Mouse (Mus musculus): ENCODE results near the gene Pkd1l1.

The Pkd1l1 gene

GRCm38 (mm10) chr11:8973166-8973565 is at the start of gene Pkd1l1:
Gene Pkd1l1 (minus strand): TSS chr11:8973266.
- no peak for DNase-seq (ENCODE audit: low spot score)

- no peak for DNase-seq (ENCODE audit: low spot score)
Measured at GRCm38 (mm10) chr11:9020207-9020606, 47.1 kb upstream of the Pkd1l1 start.

- DNase-seq (ENCODE audit: low spot score): no peak
Measured at GRCm38 (mm10) chr11:9018491-9019267, 45.6 kb upstream of the Pkd1l1 start.

- DNase-seq (ENCODE audit: low spot score): no peak
Measured at GRCm38 (mm10) chr11:9014740-9015139, 41.7 kb upstream of the Pkd1l1 start.

- no peak for DNase-seq (ENCODE audit: low spot score)
Measured at GRCm38 (mm10) chr11:9011348-9011747, 38.3 kb upstream of the Pkd1l1 start.

- peak; percentile 39 for DNase-seq (ENCODE audit: low spot score)
Measured at GRCm38 (mm10) chr11:9010853-9011339, 37.8 kb upstream of the Pkd1l1 start, which contains the start of gene Hus1. Gene Hus1 (minus strand): TSS chr11:9011191.

- DNase-seq (ENCODE audit: low spot score): no peak
Measured at GRCm38 (mm10) chr11:9010416-9010815, 37.4 kb upstream of the Pkd1l1 start.

DNA sequence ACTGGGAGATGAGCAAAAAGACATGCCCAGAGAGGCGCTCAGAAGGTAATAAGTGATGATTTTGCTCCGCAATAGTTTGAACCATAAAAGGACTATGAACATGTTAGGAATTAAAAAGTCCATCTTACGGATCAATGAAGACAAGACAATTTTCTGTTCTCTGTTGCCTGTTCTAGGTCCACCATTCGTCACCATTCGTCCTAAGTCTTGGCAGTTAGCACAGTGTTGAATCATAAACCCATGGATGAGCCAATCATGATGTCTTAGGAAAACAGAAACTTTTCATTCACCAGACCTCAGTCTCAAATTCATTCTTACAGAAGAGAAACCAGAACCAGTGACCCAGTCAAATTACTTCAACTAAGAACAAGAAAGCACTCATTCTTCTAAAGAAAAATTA is 35.7 kb upstream of the Pkd1l1 start:
- DNase-seq (ENCODE audit: low spot score): no peak

DNA sequence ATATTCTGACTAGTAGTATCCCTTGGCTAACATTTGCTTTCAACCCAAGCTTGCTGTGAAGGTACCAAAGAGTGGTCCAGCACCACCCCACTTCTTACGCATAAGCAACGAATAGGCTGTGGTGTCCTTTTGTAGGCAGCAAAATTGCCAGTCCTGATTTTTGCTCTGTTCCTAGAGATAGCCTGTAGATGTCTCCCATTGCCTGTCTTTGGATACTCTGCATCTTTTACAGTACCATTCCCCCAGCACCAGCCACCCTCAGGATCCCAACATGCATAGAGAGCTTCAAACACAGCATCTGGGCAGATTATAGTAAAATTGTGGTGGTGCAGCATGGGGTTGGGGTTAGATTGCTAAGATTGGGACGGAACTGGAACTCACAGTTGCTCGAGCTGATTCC is 15.0 kb upstream of the Pkd1l1 start:
- no peak for DNase-seq (ENCODE audit: low spot score)

- DNase-seq (ENCODE audit: low spot score): no peak
Measured at GRCm38 (mm10) chr11:8986058-8986457, 13.0 kb upstream of the Pkd1l1 start.

GRCm38 (mm10) chr11:8983237-8983861 is 10.3 kb upstream of the Pkd1l1 start:
- peak; percentile 40 for DNase-seq (ENCODE audit: low spot score)

- DNase-seq (ENCODE audit: low spot score): no peak
Measured at GRCm38 (mm10) chr11:8978154-8978553, 5.1 kb upstream of the Pkd1l1 start.

GRCm38 (mm10) chr11:8972093-8972492 is 973 bp downstream of the Pkd1l1 start:
- DNase-seq (ENCODE audit: low spot score): no peak

DNA sequence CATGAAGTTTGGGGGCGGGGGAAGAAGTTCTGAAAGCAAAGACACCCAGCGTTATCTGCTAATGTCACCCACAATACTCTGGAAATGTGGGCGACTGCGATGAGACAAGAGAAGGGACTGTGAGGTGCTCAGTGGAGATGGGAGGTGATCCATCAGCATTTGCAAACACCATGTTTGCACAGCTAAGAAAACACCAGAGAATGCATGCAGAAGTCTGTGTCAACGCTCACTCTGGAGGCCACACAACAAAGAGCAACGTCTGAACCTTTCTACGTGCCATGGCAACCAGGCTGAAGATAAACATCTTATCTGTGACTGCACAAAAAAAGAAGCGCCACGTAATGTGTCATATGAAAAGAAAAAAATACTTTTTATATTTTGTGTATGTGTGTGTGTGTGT is 2.6 kb downstream of the Pkd1l1 start:
- DNase-seq (ENCODE audit: low spot score): no peak

DNA sequence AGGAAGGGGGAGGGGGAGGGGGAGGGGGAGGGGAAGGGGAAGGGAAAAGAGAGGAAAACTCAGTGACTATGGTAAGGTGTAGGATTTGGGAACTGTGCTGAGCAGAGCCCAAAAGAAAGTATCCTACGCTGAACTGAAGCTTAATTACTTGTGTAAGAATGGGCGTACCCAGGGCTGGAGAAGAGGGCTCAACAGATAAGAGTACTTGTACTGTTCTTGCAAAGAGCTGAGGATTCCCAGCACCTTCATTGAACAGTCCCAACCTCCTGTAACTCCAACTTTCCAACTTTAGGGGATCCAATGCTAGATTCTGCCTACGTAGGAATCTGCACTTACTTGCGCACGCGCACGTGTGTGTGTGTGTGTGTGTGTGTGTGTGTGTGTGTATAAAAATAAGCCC is 5.0 kb downstream of the Pkd1l1 start:
- DNase-seq (ENCODE audit: low spot score): no peak

GRCm38 (mm10) chr11:8958572-8958971 is 14.5 kb downstream of the Pkd1l1 start:
- DNase-seq (ENCODE audit: low spot score): peak; percentile 10

GRCm38 (mm10) chr11:8958108-8958507 is 15.0 kb downstream of the Pkd1l1 start:
- DNase-seq (ENCODE audit: low spot score): no peak

- DNase-seq (ENCODE audit: low spot score): no peak
Measured at GRCm38 (mm10) chr11:8957023-8957422, 16.0 kb downstream of the Pkd1l1 start.

DNA sequence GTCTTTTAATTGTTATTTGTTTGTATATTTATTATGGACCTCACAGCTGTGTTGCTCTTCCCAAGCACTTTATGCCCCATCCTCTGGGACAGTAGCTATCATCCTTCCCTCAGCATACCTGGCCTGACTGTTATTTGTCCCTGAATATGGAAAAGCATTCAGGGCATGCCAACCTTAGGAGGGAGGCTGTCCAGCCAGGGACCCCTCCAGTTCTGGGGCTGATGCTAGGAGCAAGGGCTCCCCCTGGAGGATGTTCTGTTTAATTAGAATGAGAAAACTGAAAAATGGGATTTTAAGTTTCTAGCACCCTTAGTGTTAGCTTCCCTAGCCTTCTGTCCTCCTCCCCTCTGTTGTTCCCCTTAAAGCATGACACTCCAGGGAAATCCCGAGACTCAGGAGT is 17.4 kb downstream of the Pkd1l1 start:
- no peak for DNase-seq (ENCODE audit: low spot score)

- DNase-seq (ENCODE audit: low spot score): peak; percentile 8
Measured at GRCm38 (mm10) chr11:8949765-8950430, 23.2 kb downstream of the Pkd1l1 start.

DNA sequence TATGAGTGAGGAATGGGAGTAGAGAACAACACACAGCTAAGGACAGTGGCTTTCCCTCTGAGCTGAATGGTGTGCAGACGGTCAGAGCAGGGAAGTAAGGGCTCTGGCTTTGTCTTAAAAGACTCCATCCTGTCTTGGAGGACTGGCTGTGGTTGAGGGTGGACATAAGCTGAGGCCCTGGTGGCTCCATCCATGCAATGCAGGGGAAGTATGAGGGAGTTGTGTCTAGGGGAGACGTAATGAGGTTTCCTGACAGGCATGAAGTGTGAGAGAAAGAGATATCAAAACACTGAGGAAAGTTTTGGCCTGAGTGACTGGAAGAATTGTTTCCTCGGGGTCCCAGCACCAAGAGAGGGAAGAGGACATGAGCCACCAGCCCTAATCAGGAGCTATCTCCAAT is 24.2 kb downstream of the Pkd1l1 start:
- no peak for DNase-seq (ENCODE audit: low spot score)

DNA sequence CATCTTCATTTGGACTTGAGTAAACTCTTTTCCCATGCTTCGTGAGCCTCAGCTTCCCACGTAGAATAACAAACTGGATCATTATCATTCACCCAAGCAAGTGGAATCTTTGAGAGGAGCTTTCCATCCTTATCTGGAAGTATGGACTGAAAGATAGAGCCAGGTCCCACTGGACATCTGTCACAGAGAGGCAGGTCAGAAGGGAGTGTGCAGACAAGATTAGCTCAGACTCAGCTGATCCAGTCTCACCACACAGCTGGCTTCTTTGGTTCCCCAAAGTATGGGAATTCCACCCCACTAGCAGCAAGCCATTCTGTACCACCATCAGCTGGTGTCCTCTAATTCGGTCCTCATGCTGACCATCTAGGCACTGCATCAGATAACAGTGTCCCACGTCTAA is 29.0 kb downstream of the Pkd1l1 start:
- no peak for DNase-seq (ENCODE audit: low spot score)

DNA sequence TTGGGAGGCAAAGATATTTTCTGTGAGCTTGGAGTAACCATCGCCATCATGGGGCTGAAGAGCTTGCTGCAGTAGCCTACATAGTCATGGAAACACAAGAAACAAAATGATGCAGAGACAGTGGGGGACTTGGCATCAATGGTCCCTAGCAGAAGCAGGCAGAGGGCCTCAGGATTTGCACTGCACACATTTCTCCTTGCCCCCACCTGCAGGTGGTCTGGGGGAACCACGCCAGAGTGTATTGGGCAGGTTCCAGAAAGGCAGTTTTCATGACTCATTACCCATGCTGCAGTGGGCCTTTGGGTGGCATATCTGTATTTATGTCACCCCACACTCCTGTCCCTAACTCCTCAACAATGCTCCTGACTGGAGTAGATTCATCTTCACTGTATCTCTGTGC is 30.6 kb downstream of the Pkd1l1 start:
- DNase-seq (ENCODE audit: low spot score): no peak
